Mouse (Mus musculus) heart, embryonic 12.5 days (tissue): ENCODE measurements around the gene Ppp1r37. TPM values are rescaled to one million over a fixed set of nuclear protein-coding genes. Genes with fewer than 3 reads are reported as not detected.
A peak's percentile ranks its signal among the peaks of the same experiment; 100 is the strongest.

Experiments
- ATAC-seq: fragments of 200-750 bp; cut with Nextera tagmentation; 2 replicates; pipeline ENCODE4 v1.8.0; 2017; ENCODE audit warnings: moderate TSS enrichment, moderate library complexity; ENCODE audit not compliant: insufficient number of reproducible peaks, low FRiP score
- H3K27ac ChIP-seq: fragments of 300-500 bp; sonication (generic); 2 replicates; pipeline ENCODE4 v1.5.1; 2016; ENCODE audit warnings: mild to moderate bottlenecking, moderate library complexity; ENCODE audit not compliant: poor library complexity, severe bottlenecking
- H3K27me3 ChIP-seq: fragments of 300-500 bp; sonication (generic); replicated peaks from 2 replicates; pipeline ENCODE4 v1.6.1; 2016; ENCODE audit warnings: mild to moderate bottlenecking, moderate library complexity
- H3K36me3 ChIP-seq: fragments of 300-500 bp; sonication (generic); 2 replicates; pipeline ENCODE4 v1.6.1; 2016; ENCODE audit warnings: mild to moderate bottlenecking, moderate library complexity
- H3K4me1 ChIP-seq: fragments of 300-500 bp; sonication (generic); replicated peaks from 2 replicates; pipeline ENCODE4 v1.6.1; 2016; ENCODE audit warnings: mild to moderate bottlenecking
- H3K4me2 ChIP-seq: fragments of 300-500 bp; sonication (generic); 2 replicates; pipeline ENCODE4 v1.6.1; 2016; ENCODE audit warnings: mild to moderate bottlenecking, moderate library complexity
- H3K4me3 ChIP-seq: fragments of 300-500 bp; sonication (generic); 2 replicates; pipeline ENCODE4 v1.5.1; 2016; ENCODE audit warnings: mild to moderate bottlenecking
- H3K9ac ChIP-seq: fragments of 300-500 bp; sonication (generic); 2 replicates; pipeline ENCODE4 v1.6.1; 2016; ENCODE audit warnings: mild to moderate bottlenecking, moderate library complexity
- H3K9me3 ChIP-seq: fragments of 300-500 bp; sonication (generic); replicated peaks from 2 replicates; pipeline ENCODE4 v1.6.1; 2016; ENCODE audit warnings: mild to moderate bottlenecking, moderate library complexity
- WGBS: fragments of 180-500 bp; shearing (Covaris S2); methylation state at CpG from one replicate; pipeline ENCODE4 v1.1.7; 2016; 5-methylcytosine and 5-hydroxymethylcytosine counted together
- polyA plus RNA-seq: library from polyadenylated mRNA; unstranded; fragments of >200 nt; fragmentation: Nextera tagmentation; extraction: Ambion mirVana; gene quantifications from 2 replicates; pipeline ENCODE4 v1.2.1, GENCODE M21; 2016

The Ppp1r37 gene
- polyA plus RNA-seq, 1 experiment from 2014 or later: 26.2 TPM

DNA sequence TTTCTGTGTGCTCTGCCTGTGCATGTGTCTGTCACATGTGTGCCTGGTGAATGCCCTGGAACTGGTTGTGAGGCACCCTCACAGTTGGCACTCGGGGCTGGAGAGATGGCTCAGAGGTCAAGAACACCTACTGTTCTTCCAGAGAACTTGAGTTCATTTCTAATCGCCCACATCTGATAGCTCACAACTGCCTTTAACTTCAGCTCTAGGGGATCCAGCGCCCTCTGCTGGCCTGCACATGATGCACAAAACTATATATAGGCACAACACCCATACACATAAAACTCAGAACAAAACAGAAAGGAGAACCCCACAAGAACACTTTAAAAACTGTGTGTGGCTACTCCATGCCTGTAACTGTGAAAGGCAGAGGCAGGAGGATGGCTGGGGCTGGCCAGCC, 26.3 kb upstream of the Ppp1r37 start:
- no peak for ATAC-seq
- H3K9ac ChIP-seq: no peak overlapping the region
- no peaks in the 10 kb centered on the region for H3K9me3 ChIP-seq
- WGBS: 58% methylated on average over 3 of the region's 3 CpGs
- H3K27ac ChIP-seq: no peak overlapping the region
- no peak overlapping the region for H3K4me2 ChIP-seq
- H3K27me3 ChIP-seq: no peaks in the 10 kb centered on the region
- H3K4me1 ChIP-seq: peaks cover 15% of the 10 kb centered on the region
- peaks cover 99% of the 10 kb centered on the region for H3K36me3 ChIP-seq
- H3K4me3 ChIP-seq: no peak overlapping the region

DNA sequence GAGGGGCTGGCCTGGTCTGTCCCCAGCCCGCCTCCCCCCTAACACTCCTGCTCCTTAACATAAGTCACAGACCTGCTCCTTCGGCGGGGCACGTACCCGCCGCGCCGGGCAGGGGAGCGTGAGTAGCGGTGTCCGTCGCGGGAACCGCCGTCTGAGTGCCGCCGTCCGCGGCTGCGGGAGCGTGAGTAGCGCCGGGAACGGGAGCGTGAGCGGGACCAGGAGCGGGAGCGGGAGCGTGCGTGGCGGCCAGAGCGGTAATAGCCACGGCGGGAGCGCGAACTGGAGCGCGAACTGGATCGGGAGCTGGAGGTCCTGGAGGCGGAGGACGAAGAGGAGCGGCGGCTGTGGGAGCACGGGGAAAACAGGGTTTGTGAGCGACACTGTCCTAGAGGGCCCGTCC, 23.4 kb upstream of the Ppp1r37 start:
- Histone ChIP-seq H3K4me1 (peaks cover 15% of the 10 kb centered on the region), H3K27ac (no peak overlapping the region), H3K9ac (peak overlapping the region; percentile 20; the same call in 1 of the 2 replicates), H3K36me3 (peaks cover 99% of the 10 kb centered on the region), H3K4me3 (no peak overlapping the region), H3K9me3 (no peaks in the 10 kb centered on the region), H3K27me3 (no peaks in the 10 kb centered on the region), H3K4me2 (peak overlapping the region; percentile 22; the same call in 1 of the 2 replicates)
- WGBS: 76% methylated on average over 46 of the region's 46 CpGs
- no peak for ATAC-seq

DNA sequence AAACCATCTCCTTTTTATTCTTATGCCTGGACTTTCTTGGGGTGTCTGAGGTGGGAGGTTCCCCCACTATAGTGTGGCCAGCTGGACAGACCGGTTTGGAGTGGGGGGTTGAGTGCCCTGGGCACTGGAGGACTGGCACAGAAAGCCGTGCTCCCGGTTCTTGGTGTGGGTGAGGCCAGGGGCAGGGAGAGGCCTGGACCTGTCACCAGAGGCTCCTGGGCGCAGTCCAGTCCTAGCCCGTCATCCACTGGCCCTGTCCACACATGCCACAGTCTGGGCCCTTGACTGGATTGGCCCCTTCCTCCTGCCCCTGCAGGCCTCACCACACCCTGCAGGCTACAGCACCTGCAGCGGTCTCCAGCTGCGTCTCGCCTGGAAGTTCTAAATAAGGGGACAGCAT, 17.8 kb upstream of the Ppp1r37 start:
- Histone ChIP-seq H3K9me3 (no peaks in the 10 kb centered on the region), H3K4me3 (no peak overlapping the region), H3K27ac (no peak overlapping the region), H3K27me3 (peaks cover 41% of the 10 kb centered on the region), H3K4me2 (no peak overlapping the region), H3K36me3 (peaks cover 62% of the 10 kb centered on the region), H3K4me1 (peaks cover 20% of the 10 kb centered on the region), H3K9ac (no peak overlapping the region)
- WGBS: 84% methylated on average over 8 of the region's 8 CpGs
- no peak for ATAC-seq

DNA sequence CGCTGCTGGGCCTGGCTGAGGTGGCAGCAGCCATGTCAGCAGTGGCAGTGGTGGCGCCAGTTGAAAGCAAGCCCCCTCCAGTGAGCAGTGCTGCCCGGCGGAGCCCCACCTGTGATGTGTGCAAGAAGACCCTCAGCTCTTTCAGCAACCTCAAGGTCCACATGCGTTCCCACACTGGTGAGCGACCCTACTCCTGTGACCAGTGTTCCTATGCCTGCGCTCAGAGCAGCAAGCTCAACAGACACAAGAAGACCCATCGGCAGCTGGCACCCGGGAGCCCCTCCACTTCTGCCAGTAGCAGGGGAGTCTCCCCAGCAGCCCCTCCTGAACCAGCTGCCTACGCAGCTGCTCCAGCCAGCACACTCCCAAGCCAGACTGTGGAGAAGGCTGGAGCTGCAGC, 16.9 kb upstream of the Ppp1r37 start:
- WGBS: 85% methylated on average over 10 of the region's 10 CpGs
- H3K27me3 ChIP-seq: peaks cover 49% of the 10 kb centered on the region
- no peak for ATAC-seq
- H3K36me3 ChIP-seq: peaks cover 53% of the 10 kb centered on the region
- no peak overlapping the region for H3K4me3 ChIP-seq
- no peaks in the 10 kb centered on the region for H3K9me3 ChIP-seq
- no peak overlapping the region for H3K4me2 ChIP-seq
- H3K27ac ChIP-seq: no peak overlapping the region
- peaks cover 13% of the 10 kb centered on the region for H3K4me1 ChIP-seq
- H3K9ac ChIP-seq: no peak overlapping the region

DNA sequence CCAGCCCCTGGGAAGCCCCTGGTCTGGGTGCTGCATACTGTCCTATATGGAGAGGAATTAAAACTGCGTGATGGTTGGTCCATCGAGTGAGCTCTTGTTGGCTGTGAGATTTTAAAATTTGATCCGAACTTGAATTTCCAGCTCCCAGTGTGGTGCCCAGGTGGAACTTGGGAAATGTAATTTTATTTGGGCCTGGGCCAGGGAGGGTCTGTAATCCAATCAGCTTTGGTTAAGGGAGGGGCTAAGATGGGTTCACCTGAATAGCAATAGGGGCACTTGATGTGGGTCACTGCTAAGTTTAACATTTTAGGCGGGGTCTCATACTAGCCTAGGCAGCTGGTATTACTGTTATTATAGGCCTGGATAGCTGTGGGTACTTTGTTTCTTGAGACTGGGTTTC, 15.6 kb upstream of the Ppp1r37 start:
- no peak overlapping the region for H3K4me2 ChIP-seq
- peaks cover 17% of the 10 kb centered on the region for H3K4me1 ChIP-seq
- 51% methylated on average over 4 of the region's 4 CpGs for WGBS
- H3K27ac ChIP-seq: no peak overlapping the region
- H3K4me3 ChIP-seq: no peak overlapping the region
- peaks cover 40% of the 10 kb centered on the region for H3K36me3 ChIP-seq
- H3K27me3 ChIP-seq: peaks cover 50% of the 10 kb centered on the region
- no peak for ATAC-seq
- H3K9ac ChIP-seq: no peak overlapping the region
- no peaks in the 10 kb centered on the region for H3K9me3 ChIP-seq

DNA sequence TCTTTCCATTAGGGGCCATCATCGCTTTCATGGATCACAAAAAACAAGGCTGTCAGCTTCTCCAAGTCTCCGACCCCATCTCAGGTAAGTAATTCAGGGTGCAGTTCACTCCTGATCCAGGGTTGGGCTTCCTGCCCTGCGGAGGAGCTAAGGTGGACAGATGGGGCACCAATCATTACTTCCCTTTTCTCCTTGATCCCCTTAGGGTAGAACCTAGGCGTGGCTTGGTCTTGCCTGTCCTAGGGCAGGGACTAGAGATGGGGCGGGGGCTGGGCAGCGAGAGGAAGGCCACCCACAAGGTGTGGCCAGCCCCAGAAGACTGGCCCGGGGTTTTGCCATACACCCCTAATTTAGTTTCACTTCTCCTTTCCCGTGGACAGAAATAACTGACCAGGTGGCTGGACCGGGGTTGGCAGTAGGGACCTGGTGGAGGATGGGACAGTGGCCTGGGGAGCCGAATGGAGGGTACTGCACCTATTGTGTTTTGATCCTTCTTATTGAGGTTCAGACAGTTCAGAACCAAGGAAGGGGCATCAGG, 15.1 kb upstream of the Ppp1r37 start:
- WGBS: 13% methylated on average over 10 of the region's 10 CpGs
- Histone ChIP-seq H3K4me3 (peak overlapping the region; percentile 43), H3K27ac (no peak overlapping the region), H3K4me2 (peak overlapping the region; percentile 76), H3K36me3 (peaks cover 35% of the 10 kb centered on the region), H3K9ac (peak overlapping the region; percentile 64; the same call in 1 of the 2 replicates), H3K9me3 (no peaks in the 10 kb centered on the region), H3K4me1 (peaks cover 17% of the 10 kb centered on the region), H3K27me3 (peaks cover 50% of the 10 kb centered on the region)
- ATAC-seq: no peak

DNA sequence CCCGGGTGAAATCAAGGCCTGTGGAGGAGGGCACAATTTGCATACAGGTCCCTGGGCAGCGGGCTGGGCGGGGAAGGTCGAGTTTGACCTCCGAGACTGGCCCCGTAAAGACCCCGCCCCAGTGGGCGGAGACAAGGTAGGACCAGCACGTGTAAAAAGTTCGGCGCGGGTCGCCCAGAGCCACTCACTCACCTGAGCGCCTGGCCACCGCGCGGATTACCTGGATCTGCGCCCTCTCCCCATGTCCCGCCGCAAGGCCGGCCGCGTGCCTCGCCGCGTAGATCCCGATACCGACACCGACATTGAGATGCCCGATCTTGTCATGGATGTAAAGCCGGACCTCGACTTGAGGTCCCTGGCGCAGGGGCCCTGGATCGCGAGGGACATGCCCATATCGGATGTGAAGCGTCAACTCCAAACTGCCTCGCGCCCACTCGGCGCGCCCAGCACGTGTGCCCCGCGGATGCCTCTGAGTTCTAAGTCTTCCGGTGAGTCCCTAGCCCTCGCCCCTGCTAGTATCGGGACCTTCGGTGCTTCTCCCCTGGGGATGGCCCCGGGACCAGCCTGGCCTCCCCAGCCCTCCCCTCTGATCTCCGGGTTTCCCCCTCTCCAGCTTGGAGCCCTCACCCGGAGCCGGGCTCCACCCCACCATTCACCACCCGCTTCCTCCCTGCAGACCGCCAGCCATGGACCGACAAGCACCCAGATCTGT, 14.4 kb upstream of the Ppp1r37 start, which contains the start of the genes Zfp296 and Gemin7:
Gene Zfp296, plus strand, starts transcription at position 147 of the 712 bp plus-strand sequence.
Gene Gemin7, minus strand, starts transcription at position 455 of the 712 bp plus-strand sequence.
- Histone ChIP-seq H3K4me3 (peak within 1 kb of the TSS; percentile 43), H3K36me3 (peaks cover 29% of the 10 kb centered on the region), H3K27me3 (peaks cover 50% of the 10 kb centered on the region), H3K4me2 (peak within 1 kb of the TSS; percentile 76), H3K9ac (peak within 1 kb of the TSS; percentile 64), H3K4me1 (peaks cover 20% of the 10 kb centered on the region), H3K9me3 (no peaks in the 10 kb centered on the region), H3K27ac (no peak within 1 kb of the TSS)
- WGBS: under 1% methylated on average over 56 of the region's 56 CpGs
- peak; percentile 23; the same call in 1 of the 2 replicates for ATAC-seq

DNA sequence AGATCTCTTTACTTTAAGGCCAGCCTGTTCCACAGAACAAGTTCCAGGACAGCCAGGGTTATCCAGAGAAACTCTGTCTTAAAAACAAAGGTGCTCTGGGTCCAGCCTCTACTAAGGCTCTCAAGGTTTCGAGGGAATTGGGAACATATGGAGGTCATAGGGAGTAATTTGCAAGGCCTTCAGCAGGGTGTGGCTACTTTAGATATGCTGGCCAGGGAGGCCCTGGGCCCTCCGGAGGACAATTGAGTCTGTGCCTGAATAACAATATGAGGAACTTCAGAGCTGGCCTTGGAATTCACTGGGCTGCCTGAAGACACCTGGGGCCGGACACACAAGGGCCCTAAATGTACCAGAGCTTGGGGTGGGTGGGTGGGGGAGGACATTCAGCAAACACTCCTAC, 12.7 kb upstream of the Ppp1r37 start:
- Histone ChIP-seq H3K9ac (no peak overlapping the region), H3K4me3 (no peak overlapping the region), H3K4me2 (no peak overlapping the region), H3K27me3 (peaks cover 50% of the 10 kb centered on the region), H3K4me1 (peaks cover 32% of the 10 kb centered on the region), H3K27ac (no peak overlapping the region), H3K9me3 (no peaks in the 10 kb centered on the region), H3K36me3 (peaks cover 20% of the 10 kb centered on the region)
- no peak for ATAC-seq
- 58% methylated on average over 3 of the region's 3 CpGs for WGBS

DNA sequence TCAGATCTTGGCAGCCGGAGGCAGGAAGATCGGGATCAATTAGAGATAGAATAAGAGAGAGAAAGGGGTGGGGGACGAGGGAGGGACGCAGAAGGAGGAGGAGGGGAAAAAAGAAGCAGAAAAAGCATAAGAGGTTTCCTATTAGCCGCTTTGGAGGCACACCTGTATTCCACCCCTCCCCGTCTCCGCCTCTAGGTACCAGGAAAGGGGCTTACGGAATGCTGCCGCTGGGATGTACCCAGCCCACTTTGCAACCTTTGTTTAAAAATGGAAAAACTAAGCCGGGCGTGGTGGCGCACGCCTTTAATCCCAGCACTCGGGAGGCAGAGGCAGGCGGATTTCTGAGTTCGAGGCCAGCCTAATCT, 10.9 kb upstream of the Ppp1r37 start:
- Histone ChIP-seq H3K4me3 (peak overlapping the region; percentile 75), H3K9me3 (no peaks in the 10 kb centered on the region), H3K27ac (peak overlapping the region; percentile 89), H3K9ac (peak overlapping the region; percentile 84), H3K27me3 (peaks cover 38% of the 10 kb centered on the region), H3K4me2 (peak overlapping the region; percentile 76), H3K36me3 (peaks cover 26% of the 10 kb centered on the region), H3K4me1 (peaks cover 32% of the 10 kb centered on the region)
- WGBS: 24% methylated on average over 16 of the region's 16 CpGs
- no peak for ATAC-seq

DNA sequence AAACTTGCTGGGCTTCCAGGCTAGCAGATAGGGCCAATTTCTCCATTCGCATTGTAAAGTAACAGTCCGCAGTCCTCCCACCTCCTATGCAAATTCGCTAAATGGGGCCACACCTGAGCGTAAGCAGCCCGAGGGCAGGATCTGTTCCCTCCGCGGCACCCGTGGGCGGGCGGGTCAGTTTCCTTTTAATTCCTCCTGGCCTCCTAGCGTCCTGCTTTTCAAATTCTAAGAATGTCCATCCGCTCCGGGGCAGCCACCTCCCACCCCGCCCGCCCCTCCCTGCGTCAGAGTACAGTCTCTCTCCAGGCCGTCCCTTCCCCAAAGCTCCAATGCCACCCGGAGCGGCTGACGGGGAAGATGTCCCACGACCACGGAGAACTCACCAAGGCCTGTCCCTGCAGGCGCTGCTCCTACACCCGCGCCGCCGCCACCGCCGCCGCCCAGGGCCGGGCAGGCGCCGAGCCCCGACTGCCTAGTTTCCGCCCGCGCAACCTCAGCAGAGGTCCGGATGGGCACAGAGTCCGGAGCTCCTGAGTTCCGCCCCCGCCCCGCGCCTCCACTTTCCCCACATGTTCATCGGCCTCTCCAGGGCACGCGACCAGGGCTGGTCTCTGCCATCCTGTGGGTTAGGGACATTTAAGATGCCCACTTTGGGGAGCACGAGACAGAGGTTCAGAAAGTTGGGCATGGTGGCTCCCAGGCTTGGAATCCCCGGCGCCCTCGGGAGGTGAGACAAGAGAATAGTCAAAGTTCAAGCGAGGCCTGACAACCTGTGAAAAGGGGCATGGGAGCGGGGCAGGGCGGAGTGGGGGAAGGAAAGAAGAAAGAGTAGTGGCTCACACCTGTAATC, 10.3 kb upstream of the Ppp1r37 start:
- peak; percentile 82 for ATAC-seq
- under 1% methylated on average over 53 of the region's 53 CpGs for WGBS
- Histone ChIP-seq H3K4me3 (peak overlapping the region; percentile 75), H3K9ac (peak overlapping the region; percentile 84), H3K36me3 (peaks cover 31% of the 10 kb centered on the region), H3K4me2 (peak overlapping the region; percentile 76), H3K9me3 (no peaks in the 10 kb centered on the region), H3K27me3 (peaks cover 32% of the 10 kb centered on the region), H3K27ac (peak overlapping the region; percentile 89), H3K4me1 (peaks cover 32% of the 10 kb centered on the region)

DNA sequence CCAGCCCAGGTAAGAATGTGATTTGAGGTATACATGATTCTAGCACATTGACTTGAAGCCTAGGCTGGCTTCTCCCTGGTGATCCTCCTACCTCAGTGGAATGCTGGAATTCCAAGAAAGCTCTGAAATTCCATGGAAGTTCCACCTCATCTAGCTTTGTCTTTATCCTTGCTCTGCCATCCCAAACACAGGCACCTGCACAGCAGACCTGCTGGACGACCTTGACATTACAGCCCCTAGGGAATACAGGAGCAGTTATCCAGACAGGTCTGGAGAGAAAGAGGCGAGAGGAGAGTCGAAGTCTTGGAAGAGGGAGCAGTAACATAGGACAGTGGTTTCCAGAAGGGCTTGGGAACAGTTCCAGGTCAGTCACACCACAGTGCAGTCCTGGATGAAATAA, 6.8 kb upstream of the Ppp1r37 start:
- WGBS: 84% methylated on average over 3 of the region's 3 CpGs
- H3K4me2 ChIP-seq: no peak overlapping the region
- H3K27me3 ChIP-seq: 0 out of 2 replicates have a peak, but pooled peaks cover under 1% of the 10 kb centered on the region
- peaks cover 58% of the 10 kb centered on the region for H3K36me3 ChIP-seq
- 0 out of 2 replicates have a peak, but pooled peaks cover 2% of the 10 kb centered on the region for H3K9me3 ChIP-seq
- no peak for ATAC-seq
- no peak overlapping the region for H3K4me3 ChIP-seq
- no peak overlapping the region for H3K9ac ChIP-seq
- no peak overlapping the region for H3K27ac ChIP-seq
- peaks cover 19% of the 10 kb centered on the region for H3K4me1 ChIP-seq
